Mouse (Mus musculus) inflammation-experienced regulatory T-cells, adult 16 weeks (primary cell): ENCODE results near the gene Atp6ap1. TPM values are rescaled to one million over a fixed set of nuclear protein-coding genes. Genes with fewer than 3 reads are reported as not detected.

Source experiments
- polyA plus RNA-seq: library from polyadenylated mRNA; unstranded; fragments of 100-300 nt; shearing (Covaris generic); gene quantifications from one replicate; pipeline ENCODE4 v1.2.1, GENCODE M21; 2017

Gene Atp6ap1
- polyA plus RNA-seq: 197 TPM

DNA sequence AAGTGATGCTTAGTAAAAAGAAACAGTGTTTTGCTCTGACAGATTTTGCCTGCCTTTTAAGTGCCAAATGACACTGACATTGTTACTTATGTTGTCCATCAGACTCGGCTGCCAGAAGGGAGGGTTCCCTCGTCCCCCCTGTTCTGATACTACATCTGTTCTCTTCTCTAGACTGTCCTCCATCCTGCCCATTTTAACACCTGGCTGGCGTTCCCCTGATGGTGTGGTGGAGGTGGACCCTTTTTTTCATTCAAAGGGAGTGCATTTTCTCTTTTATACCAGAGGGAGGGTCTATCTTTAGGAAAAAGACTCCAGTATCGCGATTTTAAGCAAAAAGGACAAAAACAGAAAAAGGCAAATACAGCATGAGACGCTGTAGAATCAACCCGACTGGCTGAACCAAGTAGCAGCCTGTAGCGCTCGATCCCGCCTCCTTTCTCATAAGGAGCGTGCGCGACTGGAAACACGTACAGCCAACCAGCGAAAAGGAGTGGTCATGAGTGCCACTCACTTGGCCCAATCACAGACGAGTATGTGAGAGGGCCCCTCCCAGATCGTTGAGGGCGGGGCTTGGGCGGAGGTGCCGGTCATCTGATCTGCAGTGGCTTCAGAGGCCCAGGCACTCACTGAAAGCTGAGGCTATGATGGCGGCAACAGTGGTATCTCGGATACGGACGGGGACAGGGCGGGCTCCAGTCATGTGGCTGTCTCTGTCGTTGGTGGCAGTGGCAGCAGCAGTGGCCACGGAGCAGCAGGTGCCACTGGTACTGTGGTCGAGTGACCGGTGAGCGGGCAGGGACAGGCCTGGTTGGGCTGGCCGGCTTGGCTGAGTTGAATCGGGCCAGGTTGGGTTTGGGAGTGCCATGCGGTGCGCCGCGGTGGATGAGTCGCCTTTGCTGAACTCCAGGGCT is at the start of gene Atp6ap1:
Gene Atp6ap1 (plus strand): TSS at position 560 of the 911 bp plus-strand sequence.

DNA sequence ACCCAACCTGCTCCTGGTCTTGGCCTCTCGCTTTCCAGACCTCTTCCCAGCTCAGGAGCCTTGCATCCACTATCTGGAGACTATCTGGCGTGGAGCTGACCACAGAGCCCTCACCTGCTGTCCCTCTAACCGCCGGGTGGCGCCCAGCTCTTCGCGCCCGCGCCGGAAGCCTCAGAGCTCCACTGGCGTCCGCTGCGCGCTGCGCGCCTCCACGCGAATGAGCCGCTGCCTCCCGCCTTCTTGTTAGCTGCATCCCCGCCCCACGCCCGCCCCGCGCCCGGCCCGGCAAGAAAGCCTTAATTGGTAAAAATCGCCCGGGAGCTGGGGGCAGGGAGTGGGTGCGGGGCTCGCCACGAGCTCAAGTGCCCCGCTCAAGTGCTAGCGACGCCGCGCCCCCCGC is 47.3 kb upstream of the Atp6ap1 start, which contains the start of gene Flna:
Gene Flna (minus strand): TSS at position 206 of the 400 bp plus-strand sequence.

DNA sequence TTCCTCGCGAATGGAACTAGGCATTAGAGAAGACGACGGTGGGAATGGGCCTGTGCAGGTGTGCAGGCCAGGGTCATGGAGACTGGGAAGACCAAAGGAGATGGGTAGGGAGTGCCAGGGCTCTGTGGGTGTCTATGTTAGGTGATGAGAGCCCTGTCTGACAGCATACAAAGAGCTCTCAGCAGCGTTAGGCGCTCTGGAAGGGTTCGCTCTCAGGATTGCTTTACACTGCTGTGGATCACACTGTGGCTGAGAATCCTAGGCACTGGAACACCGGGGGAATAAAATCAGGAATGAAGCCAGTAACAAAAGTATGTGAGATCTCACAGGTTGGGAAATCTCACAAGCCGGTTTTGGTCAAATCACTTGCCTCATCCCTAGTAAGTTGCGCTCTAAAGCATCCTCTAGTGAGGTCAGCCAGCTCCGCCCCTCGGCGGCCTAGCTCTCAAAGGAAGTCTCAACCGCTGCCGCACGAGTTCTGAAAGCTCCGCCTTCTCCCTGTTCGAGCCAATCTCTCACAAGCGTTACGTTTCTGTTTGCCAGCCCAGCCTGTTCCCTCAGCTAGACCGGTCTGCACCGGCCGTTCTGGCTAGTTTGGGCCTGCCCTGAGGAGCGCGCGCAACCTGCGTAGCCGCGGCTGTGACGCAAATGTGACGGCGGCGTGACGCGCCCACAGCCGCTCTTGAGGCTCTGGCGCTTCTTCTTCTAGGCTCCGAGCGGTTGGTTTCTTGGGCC is 42.6 kb upstream of the Atp6ap1 start, which contains the start of gene Emd:
Gene Emd (plus strand): TSS at position 535 of the 735 bp plus-strand sequence.

DNA sequence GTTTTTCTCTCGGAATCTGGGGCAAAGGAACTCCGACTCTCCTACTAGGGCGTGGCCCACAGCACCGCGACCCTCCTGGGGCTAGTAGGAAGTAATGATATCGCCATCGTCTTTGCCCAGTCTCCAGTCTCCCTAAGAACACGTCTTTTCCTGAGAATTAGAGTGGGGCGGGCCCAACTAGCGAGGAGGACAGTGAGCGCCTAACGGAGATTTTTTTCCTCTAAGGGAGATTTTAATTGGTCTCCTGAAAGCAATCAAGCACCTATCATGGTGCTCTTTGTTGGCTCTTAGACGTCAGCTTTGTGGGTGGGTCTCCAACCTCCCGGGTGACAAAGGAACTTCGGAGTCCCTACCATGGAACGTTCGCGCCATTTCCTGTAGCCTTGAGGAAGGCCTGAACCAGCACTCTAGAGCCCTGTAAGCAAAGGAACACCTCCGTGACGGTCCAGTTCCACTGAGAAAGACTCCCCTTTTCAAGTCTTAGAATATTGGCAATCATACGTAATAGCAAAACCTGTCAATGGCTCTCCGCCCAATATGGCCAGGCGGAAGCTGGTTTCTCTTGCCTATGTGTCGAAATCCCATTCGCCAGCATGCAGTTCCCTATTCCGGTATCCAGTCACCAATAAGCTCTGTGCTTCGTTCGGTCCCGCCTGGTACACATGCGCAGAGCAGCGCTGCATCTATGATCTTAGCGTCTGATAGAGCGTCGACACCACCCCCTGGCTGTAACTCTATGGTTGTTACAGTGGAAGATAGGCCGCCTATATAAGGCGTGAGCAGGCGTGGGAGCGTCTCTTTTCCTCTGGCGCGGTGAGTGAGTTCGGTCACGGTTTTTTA is 26.6 kb upstream of the Atp6ap1 start, which contains the start of gene Rpl10:
Gene Rpl10 (plus strand): TSS at position 751 of the 840 bp plus-strand sequence.

DNA sequence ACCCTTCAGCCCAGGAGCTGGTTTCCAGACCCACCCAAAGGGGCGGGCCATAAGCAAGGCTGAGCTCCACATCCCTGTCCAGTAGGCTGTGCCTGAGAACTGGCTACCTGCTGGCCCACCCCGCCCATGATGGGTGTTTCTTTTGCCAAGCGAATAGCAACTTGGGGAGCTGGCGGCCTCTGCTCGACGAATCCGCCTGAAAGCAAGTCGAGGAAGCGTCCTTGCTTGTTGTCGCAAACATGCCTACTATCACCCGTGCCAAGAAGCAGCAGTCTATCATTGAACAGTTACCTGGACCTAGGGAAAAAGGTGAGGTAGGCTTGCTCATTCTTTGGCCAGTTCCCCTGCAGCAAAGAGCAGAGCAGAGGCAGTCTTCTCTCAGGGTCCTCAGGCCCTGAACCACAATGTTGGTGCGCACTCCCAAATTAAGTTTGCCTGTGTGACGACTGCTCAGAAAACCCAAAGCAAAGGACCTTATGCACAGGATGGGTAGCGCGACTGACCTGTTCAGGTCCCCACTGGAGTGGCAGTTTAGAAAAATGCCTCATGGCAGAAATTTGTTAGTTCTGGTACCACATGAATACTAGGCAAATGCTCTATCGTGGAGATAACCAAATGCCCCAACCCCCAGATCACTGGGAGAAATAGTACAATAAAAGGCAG is 15.0 kb upstream of the Atp6ap1 start, which contains the start of the genes Taz and Dnase1l1:
Gene Taz (plus strand): TSS at position 181 of the 663 bp plus-strand sequence.
Gene Dnase1l1 (minus strand): TSS at position 606 of the 663 bp plus-strand sequence.

DNA sequence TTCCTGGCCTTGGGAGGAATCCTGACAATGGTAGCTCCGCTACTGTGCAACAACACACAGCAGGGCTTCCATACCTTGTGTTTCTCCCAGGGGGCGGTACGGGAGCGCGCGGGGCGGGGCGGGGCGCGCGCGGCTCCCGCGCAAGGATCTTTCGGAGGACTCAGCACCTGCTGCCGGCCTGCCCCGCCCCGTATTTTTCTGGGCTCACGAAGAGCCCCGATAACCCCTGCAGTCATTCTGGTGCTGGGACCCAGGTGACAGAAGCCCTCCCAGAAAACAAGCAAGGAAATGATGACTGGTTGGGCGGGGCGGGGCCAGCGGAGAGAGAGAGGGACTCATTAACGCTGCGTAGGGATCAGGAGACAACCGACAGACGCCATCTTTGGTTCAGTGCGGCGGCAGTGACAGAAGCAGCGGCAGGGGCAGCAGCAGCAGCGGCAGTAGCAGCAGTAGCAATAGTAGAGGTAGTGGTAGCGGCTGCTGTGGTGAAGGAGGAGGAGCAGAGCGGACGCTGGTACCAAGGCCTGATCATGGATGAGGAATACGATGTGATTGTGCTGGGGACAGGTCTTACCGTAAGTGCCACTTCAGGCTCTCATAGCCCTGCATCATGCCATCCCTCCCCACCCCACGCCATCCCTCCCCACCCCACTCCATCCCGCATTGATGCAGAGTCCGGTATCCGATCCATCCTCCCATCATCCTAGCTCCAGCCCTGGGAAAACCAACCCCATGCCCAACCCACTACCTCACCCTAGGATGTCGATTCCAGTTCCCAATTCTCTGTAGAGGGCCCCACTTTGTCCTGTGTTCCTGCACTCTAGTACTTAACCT is 8.2 kb downstream of the Atp6ap1 start, which contains the start of gene Gdi1:
Gene Gdi1 (plus strand): TSS at position 132 of the 834 bp plus-strand sequence.

DNA sequence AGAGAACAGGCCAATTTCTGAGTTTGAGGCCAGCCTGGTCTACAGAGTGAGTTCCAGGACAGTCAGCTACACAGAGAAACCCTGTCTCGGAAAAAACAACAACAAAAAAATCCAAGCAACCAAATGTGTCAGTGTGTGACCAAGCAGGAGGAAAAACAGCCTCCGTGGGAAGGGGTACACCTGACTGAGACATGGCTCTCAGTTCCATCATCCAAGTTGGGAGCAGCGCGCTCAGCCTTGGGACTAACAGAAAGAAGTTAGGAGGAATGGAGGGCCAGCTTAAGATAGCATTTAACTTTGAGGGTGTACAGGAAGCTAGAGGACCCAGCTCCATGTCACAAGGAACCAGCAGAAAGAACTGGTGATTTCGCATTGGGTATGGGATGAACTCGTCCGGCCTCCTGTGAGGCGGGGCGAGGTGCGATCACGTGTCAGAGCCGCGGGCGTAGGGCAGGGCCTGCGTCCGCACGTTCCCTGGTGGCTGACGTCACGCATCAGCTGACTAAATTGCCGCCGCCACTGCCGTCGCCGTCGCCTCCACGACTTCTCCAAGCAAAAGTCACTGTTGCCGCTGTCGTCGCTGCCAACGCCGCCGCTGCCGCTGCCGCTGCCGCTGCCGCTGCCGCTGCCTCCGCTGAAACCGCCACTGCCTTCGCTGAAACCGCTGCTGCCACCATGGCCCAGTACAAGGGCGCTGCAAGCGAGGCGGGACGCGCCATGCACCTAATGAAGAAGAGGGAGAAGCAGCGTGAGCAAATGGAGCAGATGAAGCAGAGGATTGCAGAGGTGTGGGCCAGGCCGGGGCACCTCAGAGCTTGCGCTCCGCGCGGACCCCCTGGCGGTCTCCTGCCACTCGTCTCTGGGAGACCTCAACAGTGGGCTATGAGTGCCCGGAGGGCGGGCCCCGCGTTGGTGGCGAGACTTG is 15.9 kb downstream of the Atp6ap1 start, which contains the start of gene Fam50a:
Gene Fam50a (plus strand): TSS at position 494 of the 925 bp plus-strand sequence.

DNA sequence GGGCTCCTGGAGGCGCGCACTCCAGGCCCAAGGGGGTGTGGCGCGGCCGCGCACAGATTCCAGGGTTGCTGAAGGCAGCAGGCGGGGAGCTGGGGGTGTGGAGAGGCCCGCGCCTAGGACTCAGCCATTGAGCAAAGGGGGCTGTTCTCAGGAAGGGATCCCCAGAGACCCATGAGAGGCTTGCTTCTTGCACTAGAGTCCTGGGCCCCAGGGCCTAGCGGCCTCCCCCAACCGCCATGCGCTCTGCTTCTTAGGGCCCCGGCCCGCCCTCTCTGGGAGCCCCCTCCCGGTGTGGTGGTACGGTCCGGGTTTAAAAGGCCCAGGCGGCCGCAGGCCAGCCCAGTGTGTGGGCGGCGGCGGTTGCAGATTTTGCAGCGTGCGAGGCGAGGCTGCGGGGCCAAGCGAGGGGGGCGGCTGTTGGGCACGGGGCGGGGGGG is 31.8 kb downstream of the Atp6ap1 start, which contains the start of gene Plxna3:
Gene Plxna3 (plus strand): TSS at position 342 of the 437 bp plus-strand sequence.

DNA sequence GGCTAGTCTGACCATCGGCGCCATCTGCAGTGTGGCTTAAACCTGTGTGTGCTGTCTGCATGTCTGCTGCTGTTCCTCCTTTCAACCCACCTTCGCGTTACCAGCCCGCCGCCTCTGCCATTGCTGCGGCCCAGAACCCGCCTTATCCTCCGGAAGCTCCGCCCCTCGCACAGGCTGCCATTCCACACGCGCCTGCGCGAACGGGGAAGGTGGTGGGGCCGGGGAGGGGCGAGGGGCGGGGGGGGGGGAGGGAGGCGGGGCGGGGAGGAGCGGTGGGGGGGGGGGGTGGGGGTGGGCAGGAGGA is 56.5 kb downstream of the Atp6ap1 start, which contains the start of gene Lage3:
Gene Lage3 (minus strand): TSS at position 152 of the 304 bp plus-strand sequence.

Other genes starting within 250 kb of the Atp6ap1 start
- gene Opn1mw, start 169.6 kb upstream of the Atp6ap1 start, polyA plus RNA-seq: not detected
- 46.0 TPM for gene Mecp2, start 161.7 kb upstream of the Atp6ap1 start, polyA plus RNA-seq
- gene Tex28, start 129.3 kb upstream of the Atp6ap1 start, polyA plus RNA-seq: not detected
- 2.4 TPM for gene Tktl1, start 119.8 kb upstream of the Atp6ap1 start, polyA plus RNA-seq
- 352 TPM for gene Flna, start 47.3 kb upstream of the Atp6ap1 start, polyA plus RNA-seq
- 63.3 TPM for gene Emd, start 42.4 kb upstream of the Atp6ap1 start, polyA plus RNA-seq
- 85.1 TPM for gene Rpl10, start 26.3 kb upstream of the Atp6ap1 start, polyA plus RNA-seq
- 180 TPM for gene Taz, start 15.2 kb upstream of the Atp6ap1 start, polyA plus RNA-seq
- 26.0 TPM for gene Dnase1l1, start 14.8 kb upstream of the Atp6ap1 start, polyA plus RNA-seq
- gene Gdi1, start 7.9 kb downstream of the Atp6ap1 start, polyA plus RNA-seq: 335 TPM
- gene Fam50a, start 15.9 kb downstream of the Atp6ap1 start, polyA plus RNA-seq: 60.5 TPM
- 6.8 TPM for gene Plxna3, start 32.0 kb downstream of the Atp6ap1 start, polyA plus RNA-seq
- 57.9 TPM for gene Lage3, start 56.5 kb downstream of the Atp6ap1 start, polyA plus RNA-seq
- gene Ubl4a, start 76.1 kb downstream of the Atp6ap1 start, polyA plus RNA-seq: 65.9 TPM
- 48.1 TPM for gene Slc10a3, start 76.3 kb downstream of the Atp6ap1 start, polyA plus RNA-seq
- 41.3 TPM for gene Fam3a, start 96.2 kb downstream of the Atp6ap1 start, polyA plus RNA-seq
- gene Ikbkg, start 96.2 kb downstream of the Atp6ap1 start, polyA plus RNA-seq: 60.3 TPM
- gene G6pdx, start 132.1 kb downstream of the Atp6ap1 start, polyA plus RNA-seq: 64.2 TPM
- gene Gm6880, start 184.3 kb downstream of the Atp6ap1 start, polyA plus RNA-seq: not detected